Mouse (Mus musculus): ENCODE measurements at regions not wholly inside any gene's neighbourhood (a gene's known extent, or its start where the extent isn't known, plus 50 kb on each side); places are given as distances from the start of the nearest gene placed in this dataset.

- in situ Hi-C loops (cut with MboI, MseI): no loop called here
Observed at GRCm38 (mm10) chr6:117279297-117279696, 111.0 kb downstream of the Cxcl12 start.

DNA sequence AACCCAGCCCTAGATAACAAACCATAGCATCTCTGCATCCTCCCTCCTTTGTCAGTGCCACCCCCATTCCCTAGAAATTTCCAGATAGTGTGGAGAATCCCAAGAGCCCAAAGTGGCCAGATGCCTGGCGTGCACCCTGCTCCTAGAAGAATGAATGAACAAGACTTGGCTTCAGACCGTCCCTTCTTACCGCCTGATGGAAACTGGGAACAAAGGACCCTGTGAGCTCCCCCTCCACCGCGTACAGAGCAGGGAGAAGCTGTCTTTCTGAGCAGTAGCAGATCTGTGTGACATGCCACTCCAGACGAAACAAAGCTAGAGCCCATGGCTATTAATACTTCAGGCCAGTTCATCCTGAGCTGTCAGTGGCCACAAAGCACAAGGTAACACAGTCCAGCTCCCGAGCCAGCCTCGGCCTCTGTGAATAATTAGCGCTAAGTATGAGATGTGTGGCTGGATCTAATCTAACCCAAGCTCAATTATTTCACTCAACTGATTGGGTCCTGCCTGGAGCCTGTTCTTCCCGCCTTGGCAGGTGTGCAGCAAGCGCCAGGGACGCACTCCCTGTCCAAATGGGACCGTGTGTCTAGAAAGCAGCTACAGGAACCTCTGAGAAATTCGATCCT is 111.6 kb downstream of the Cxcl12 start:
- in situ Hi-C loops (cut with MboI, MseI): no loop called here

DNA sequence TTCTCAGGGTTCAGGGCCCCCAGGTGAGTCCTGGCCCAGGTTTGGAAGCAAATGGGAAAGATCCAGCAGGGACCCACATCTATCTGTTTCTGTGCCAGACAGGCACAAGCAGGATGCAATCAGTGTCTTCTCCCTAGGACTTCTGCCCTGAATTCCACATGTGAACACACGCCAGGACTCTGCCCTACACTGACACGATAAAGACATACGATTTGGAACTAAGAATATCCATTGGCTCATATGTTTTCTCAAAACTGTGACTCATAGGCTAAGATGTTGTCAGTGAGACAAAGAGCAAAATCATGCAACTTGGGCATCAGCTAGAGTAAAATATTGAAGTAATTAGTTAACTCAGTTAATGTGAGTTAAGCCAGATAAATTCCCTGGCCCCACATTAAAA is 112.6 kb downstream of the Cxcl12 start:
- in situ Hi-C loops (cut with MboI, MseI): no loop called here

DNA sequence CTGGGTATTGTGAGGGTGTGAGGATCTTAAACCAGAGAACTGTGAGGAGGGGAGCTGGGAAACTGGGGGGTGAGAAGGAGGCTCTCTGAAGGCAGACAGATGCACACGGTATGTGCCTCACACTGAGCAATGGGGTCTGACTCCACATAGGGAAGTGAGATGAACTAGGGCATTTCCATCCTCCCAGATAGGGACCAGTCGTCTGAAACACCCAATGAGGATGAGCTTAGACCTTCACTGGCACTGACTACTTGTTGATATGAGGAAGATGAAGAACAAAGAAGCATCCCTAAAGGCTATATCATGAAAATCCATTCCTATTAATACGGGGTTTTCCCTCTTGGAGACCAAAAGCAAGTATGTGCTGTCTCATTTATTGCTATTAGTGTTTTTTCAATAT is 115.3 kb downstream of the Cxcl12 start:
- in situ Hi-C loops (cut with MboI, MseI): no loop called here

- in situ Hi-C loops (cut with MboI, MseI): no loop called here
Observed at GRCm38 (mm10) chr6:117284376-117285106, 116.2 kb downstream of the Cxcl12 start.

GRCm38 (mm10) chr6:117287396-117287795 is 119.1 kb downstream of the Cxcl12 start:
- in situ Hi-C loops (cut with MboI, MseI): no loop called here

- in situ Hi-C loops (cut with MboI, MseI): no loop called here
Observed at GRCm38 (mm10) chr6:117293780-117294465, 125.6 kb downstream of the Cxcl12 start.

DNA sequence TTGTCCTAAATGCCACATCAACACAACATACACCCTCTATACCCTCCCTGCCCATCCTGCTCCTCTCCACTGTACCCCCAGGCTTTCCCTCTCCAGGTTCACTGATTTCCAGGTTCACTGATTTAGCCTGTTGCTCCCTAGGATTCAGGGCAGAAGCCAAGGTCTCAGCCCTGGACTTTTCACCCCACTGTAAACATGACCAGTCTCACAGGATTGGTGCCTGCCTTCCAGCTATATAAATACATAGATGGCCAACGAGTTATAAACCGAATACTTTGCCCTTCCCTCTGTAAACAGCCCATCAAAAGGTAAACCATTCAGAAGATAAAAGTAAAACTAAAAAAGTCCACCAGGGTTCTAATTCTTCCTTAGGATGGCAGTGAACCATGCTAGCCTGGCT is 129.6 kb downstream of the Cxcl12 start:
- in situ Hi-C loops (cut with MboI, MseI): no loop called here

DNA sequence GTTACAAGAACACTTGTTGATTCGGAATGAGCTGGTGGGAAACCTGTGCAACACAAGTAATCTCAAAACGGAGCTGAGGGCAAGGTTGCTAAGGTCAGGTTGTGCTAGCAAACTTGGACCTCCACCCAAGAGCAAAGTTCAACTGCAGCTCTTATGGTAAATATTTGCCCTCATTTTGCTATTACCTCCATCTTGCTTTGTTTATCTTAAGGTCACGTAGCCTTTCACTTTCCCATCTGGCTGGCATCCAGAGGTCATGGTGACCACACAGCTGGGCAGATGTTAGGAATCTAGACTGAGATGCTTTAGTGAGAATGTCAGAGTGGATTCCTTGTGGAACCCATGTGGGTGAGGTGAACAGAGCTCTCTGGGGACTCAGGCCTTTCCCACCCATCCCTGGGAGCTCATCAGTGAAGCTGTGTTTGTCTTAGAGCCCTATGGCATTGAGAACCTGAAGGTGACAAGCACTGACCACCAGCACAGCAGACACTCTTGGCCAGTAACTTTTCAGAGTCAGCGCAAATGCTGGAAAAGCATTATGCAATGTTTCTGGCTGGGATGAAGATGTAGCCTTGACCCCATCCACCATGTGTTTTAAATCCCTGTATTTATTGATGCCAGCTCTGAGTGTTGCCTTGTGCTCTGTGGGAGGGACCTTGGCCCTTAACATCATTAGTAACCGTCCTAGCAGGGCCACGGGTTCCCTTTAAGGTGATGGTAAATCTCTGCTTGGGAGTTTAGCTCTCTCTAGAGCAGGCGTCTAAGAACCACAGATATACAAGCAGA is 131.4 kb downstream of the Cxcl12 start:
- in situ Hi-C loops (cut with MboI, MseI): no loop called here

DNA sequence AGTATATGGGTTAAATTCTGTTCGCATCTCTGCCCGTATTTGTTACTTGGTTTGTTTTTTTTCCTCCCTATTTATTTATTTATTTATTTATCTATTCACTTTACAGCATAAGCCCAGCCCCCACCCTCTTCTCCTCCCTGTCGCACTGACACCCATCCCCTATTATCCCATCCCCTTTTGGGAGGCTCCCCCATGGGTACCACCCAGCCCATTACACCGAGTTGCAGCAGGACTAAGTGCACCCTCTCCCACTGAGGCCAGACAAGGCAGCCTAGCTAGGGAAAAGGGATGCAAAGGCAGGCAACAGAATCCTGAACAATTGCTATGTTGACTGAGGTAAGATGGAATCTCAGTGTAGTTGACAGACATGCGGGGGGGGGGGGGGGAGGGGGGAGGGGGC is 135.0 kb downstream of the Cxcl12 start:
- in situ Hi-C loops (cut with MboI, MseI): no loop called here

- in situ Hi-C loops (cut with MboI, MseI): no loop called here
Observed at GRCm38 (mm10) chr6:117305736-117306250, 137.5 kb downstream of the Cxcl12 start.

GRCm38 (mm10) chr6:117308636-117309035 is 140.3 kb downstream of the Cxcl12 start:
- in situ Hi-C loops (cut with MboI, MseI): no loop called here

- in situ Hi-C loops (cut with MboI, MseI): no loop called here
Observed at GRCm38 (mm10) chr6:117312891-117313781, 144.8 kb downstream of the Cxcl12 start.

GRCm38 (mm10) chr6:117313944-117314566 is 145.7 kb downstream of the Cxcl12 start:
- in situ Hi-C loops (cut with MboI, MseI): no loop called here

- in situ Hi-C loops (cut with MboI, MseI): no loop called here
Observed at GRCm38 (mm10) chr6:117323301-117323700, 155.0 kb downstream of the Cxcl12 start.

GRCm38 (mm10) chr6:117323850-117324249 is 155.5 kb downstream of the Cxcl12 start:
- in situ Hi-C loops (cut with MboI, MseI): no loop called here

DNA sequence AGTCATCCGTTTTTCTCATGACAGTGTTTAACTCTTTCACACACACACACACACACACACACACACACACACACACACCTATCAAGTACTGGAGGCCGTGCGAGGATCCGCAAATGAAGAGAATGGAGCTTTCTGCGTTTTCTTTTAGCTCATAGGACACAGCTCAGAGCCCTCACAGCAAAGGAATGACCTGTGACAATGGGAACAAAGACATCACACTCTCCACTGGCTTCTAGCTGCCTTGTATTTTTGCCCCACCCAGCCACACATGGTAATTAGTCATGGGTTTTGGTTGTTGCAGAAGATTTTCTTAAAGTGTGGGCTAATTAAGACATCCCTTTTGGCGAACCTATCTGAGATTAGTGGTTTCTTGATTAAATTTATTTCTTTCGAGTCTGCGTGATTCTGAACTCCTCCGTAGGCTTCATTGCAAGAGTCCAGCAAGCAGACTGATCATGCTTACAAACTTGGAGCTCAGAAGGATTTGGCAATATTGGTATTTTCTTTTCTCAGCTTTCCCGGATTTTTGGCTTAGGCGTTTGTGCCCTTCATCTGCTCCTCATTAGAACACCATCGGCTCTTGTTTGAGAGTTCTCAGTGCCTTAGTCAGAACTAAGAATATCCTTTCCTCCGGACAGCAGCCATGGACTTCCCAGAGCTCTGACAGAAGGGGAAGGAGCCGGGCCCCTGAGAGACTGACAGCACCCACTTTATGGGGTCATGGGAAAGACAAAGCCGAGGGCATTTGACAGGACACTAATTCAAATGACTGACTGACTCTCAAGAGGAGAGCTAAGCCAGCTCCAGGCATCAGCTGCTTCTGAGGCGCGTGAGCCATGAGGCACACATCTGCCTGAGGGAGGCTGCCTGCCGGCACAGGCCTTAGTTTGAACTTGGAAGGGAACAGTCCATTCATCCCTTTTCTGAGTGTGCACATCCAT is 158.8 kb downstream of the Cxcl12 start:
- in situ Hi-C loops (cut with MboI, MseI): no loop called here

DNA sequence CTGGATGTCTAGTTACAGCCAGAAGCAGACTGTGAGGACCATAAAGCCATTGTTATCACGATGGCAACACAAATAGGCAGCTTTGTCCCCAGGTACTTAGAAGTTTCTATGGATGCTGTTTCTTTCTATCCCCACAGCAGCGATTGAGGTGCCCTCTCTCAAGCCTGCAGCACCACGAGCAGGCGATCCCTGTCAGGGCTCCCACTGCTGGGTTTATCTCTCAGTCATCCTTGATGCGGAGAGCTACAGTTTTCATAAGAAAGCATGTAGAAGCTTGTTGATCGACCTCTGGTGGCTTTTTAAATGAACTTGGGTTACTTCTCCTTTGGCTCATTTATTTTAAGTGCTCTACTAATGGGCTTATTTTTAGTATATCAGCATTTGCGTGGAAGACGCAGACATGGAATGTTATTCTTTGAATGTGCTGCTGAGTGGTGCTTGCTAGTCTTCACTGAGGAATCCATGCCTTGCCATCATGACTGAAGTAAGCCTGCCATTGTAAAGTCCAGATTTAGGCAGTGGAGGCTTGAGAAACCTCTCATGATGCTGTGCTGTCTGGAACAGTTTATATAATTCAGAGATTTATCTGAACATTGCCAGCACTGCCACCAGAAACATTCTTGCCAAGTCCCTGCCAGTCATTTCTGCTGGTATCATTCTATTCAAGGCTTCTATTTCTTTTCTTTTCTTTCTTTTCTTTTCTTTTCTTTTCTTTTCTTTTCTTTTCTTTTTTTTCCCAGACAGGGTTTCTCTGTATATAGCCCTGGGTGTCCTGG is 161.0 kb downstream of the Cxcl12 start:
- in situ Hi-C loops (cut with MboI, MseI): no loop called here
